Mouse (Mus musculus) ES-E14 (cell line): ENCODE measurements at regions not wholly inside any gene's neighbourhood (a gene's known extent, or its start where the extent isn't known, plus 50 kb on each side); places are given as distances from the start of the nearest gene placed in this dataset.

Experiments used
- CHD2 ChIP-seq: IDR thresholded peaks from 2 replicates; pipeline ENCODE4 v1.6.1; 2014; ENCODE audit warnings: mild to moderate bottlenecking, low read depth, low read length, inconsistent platforms
- HCFC1 ChIP-seq: IDR thresholded peaks from 2 replicates; pipeline ENCODE4 v1.6.1; 2012; ENCODE audit warnings: low read length, inconsistent platforms, borderline replicate concordance; ENCODE audit not compliant: insufficient read depth
- MAFK ChIP-seq: IDR thresholded peaks from 2 replicates; pipeline ENCODE4 v1.6.1; 2014; ENCODE audit warnings: mild to moderate bottlenecking, low read depth, low read length, inconsistent platforms; ENCODE audit not compliant: insufficient read depth
- ZC3H11A ChIP-seq: IDR thresholded peaks from 2 replicates; pipeline ENCODE4 v1.6.1; 2012; ENCODE audit warnings: low read depth, mild to moderate bottlenecking, inconsistent platforms, low read length, borderline replicate concordance
- ZNF384 ChIP-seq: IDR thresholded peaks from 2 replicates; pipeline ENCODE4 v1.6.1; 2012; ENCODE audit warnings: low read depth, low read length, inconsistent platforms

DNA sequence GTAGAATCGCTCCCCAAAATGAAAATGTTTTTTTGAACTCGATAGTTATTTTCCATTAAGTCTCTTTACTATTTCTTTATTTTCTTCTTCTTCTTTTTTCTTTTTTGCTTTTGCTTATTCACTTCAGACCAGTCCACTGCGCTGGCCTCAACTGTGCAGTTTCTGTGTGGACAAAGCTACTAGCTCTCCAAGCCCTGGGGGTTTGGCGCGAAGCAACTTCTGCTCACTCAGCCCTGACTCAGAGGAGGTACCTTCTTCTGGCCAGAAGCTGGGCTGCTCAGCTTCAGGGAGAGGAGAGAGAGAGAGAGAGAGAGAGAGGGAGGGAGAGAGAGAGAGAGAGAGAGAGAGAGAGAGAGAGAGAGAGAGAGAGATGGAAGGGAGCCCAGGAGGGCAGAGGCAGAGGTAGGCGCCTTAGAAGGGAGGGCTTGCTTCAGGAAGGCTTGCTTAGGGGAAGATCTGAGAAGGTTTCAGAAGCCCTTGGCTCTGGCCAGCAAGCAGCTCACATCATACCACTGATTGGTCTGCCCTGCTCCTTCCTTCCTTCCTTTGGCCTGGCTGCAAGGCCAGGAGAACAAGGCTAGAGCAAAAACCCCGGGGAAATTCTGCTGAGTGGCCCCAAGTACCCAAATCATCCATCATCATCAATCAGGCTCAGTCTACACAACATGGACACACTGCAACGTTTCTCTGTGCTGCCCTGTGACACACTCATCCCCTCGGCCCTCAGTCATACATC is 160.5 kb upstream of the Sox9 start:
- TF ChIP-seq MAFK = no peak
- no peak for TF ChIP-seq HCFC1
- no peak for TF ChIP-seq CHD2
- TF ChIP-seq ZC3H11A = no peak
- TF ChIP-seq ZNF384 = no peak
